Mouse (Mus musculus): ENCODE data around the gene Map3k20. TPM values are rescaled to one million over a fixed set of nuclear protein-coding genes. Genes with fewer than 3 reads are reported as not detected.

Gene Map3k20
- 9.7 and 10.9 TPM in 2 replicates for polyA plus RNA-seq (2016; fragmentation: Nextera tagmentation; extraction: Ambion mirVana)

DNA sequence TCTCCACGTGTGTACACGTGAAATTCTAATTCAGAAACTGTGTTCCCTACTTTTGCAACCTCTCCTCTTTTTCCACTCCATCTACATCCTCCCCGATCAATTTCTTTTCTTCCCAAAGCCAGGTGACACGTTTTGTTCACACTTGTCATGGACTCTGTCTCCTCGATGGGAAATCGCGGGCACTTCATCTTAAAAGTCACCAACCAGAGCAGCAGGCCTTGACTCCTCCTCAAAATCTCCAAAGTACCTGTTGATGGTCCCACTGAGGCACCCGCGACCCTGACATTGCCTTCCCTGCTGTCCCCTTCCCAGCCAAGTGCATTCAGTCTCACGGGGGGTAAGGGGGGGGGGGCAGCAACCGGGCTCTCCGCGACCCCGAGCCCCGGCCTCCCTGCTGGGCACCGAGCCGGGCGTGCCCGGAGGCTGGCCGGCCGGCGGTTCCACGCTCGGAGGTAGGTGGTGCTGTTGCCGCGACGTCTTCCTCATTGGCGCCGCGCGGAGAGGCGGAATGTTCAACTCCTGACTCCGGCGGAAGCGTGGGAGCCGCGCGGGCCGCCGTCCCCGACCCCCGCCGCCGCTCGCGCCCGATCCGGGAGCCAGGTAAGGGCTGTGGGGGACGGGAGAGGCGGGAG is at the start of gene Map3k20:
Gene Map3k20 (plus strand): TSS at position 382 of the 632 bp plus-strand sequence.
- peak; percentile 78; the same call in 1 of the 2 replicates for ATAC-seq (ENCODE audit: insufficient number of reproducible peaks, insufficient read depth, low FRiP score, low TSS enrichment, low read depth)
- Histone ChIP-seq H3K9ac (replicated peaks) (peak within 1 kb of the TSS; percentile 91), H3K27ac (peak within 1 kb of the TSS; percentile 62; the same call in 1 of the 2 replicates), H3K9me3 (no peaks in the 10 kb centered on the region), H3K4me1 (replicated peaks) (0 out of 2 replicates have a peak, but pooled peaks cover 2% of the 10 kb centered on the region), H3K4me2 (peak within 1 kb of the TSS; percentile 89), H3K36me3 (no peaks in the 10 kb centered on the region), H3K4me3 (replicated peaks) (peak within 1 kb of the TSS; percentile 92), H3K27me3 (peaks cover 5% of the 10 kb centered on the region; the same call in 1 of the 2 replicates)
- 2% methylated on average over 42 of the region's 50 CpGs for WGBS

DNA sequence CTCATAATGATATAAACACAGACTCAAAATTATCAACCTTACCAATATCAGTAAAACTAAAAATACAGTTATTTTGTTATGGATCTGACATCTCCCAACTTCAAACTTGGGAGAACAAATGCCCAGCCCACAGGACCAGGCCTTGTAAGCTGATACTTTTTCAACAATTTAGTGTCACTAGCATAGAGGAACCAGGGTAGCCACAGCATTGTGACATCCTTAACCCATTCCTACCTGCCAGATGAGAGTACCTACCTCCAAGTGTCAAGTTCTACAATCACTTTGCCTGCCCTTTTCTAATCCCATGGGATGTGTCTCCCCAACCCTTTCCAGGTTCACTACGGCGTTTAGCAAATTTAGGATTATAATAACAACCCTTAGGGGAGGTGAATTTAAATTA is 47.0 kb upstream of the Map3k20 start:
- 63% methylated on average over 2 of the region's 2 CpGs for WGBS

DNA sequence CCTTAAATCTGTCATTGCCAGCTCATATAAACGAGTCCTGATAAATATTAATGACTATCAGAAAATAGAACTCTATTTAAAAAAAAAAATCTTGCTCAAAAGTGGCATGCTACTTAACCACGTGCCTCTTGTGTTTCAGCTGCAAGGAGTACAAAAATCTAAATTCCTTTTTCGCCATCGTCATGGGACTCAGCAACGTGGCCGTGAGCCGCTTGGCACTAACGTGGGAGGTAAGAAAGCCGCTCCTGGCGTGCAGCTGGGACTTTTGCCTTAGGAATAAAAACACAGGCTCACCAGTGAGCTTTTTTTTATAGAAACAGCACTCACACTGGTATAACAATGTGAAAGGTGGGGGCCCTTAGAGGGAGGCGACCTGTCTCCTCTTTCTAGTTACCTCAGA is 46.5 kb upstream of the Map3k20 start:
- H3K4me1 ChIP-seq (replicated peaks), result peaks cover 50% of the 10 kb centered on the region
- peak overlapping the region; percentile 74 for H3K27ac ChIP-seq
- ATAC-seq (ENCODE audit: insufficient number of reproducible peaks, insufficient read depth, low FRiP score, low TSS enrichment, low read depth), result no peak
- no peak overlapping the region for H3K4me3 ChIP-seq (replicated peaks)
- H3K27me3 ChIP-seq, result no peaks in the 10 kb centered on the region
- peak overlapping the region; percentile 20; the same call in 1 of the 2 replicates for H3K4me2 ChIP-seq
- no peak overlapping the region for H3K9ac ChIP-seq (replicated peaks)
- no peaks in the 10 kb centered on the region for H3K36me3 ChIP-seq
- H3K9me3 ChIP-seq, result no peaks in the 10 kb centered on the region
- 47% methylated on average over 11 of the region's 11 CpGs for WGBS

More for the DNA sequence above, 47.0 kb upstream of the Map3k20 start:
- no peak overlapping the region for H3K4me2 ChIP-seq
- no peak overlapping the region for H3K9ac ChIP-seq (replicated peaks)
- no peaks in the 10 kb centered on the region for H3K36me3 ChIP-seq
- H3K4me3 ChIP-seq (replicated peaks), result no peak overlapping the region
- peak overlapping the region; percentile 74; the same call in 1 of the 2 replicates for H3K27ac ChIP-seq
- no peaks in the 10 kb centered on the region for H3K27me3 ChIP-seq
- H3K4me1 ChIP-seq (replicated peaks), result peaks cover 50% of the 10 kb centered on the region
- no peak for ATAC-seq (ENCODE audit: insufficient number of reproducible peaks, insufficient read depth, low FRiP score, low TSS enrichment, low read depth)
- H3K9me3 ChIP-seq, result no peaks in the 10 kb centered on the region

DNA sequence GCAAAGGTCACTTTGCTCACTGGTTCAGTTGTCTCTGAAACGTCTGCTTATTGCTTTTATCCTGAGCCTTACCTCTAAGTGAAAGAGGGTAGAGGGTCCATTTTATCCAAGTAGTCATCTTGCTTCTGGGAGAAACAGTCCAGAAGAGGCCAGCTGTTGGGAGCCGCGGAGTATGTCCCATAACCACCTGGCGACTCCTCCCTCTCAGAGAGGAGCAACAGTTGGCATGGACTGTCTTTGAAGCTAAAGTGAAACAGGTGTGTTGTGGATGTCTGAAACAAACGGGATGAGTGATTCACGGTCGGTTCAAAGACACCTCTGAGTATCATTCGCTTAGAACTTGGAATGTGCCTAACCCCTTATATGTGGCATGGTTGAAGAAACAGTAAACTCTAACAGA is 46.0 kb upstream of the Map3k20 start:
- Histone ChIP-seq H3K4me1 (replicated peaks) (peaks cover 48% of the 10 kb centered on the region), H3K9me3 (no peaks in the 10 kb centered on the region), H3K4me3 (replicated peaks) (no peak overlapping the region), H3K4me2 (peak overlapping the region; percentile 20; the same call in 1 of the 2 replicates), H3K27me3 (no peaks in the 10 kb centered on the region), H3K36me3 (no peaks in the 10 kb centered on the region), H3K27ac (peak overlapping the region; percentile 74), H3K9ac (replicated peaks) (no peak overlapping the region; the same call in 1 of the 2 replicates)
- 70% methylated on average over 8 of the region's 8 CpGs for WGBS
- no peak for ATAC-seq (ENCODE audit: insufficient number of reproducible peaks, insufficient read depth, low FRiP score, low TSS enrichment, low read depth)

DNA sequence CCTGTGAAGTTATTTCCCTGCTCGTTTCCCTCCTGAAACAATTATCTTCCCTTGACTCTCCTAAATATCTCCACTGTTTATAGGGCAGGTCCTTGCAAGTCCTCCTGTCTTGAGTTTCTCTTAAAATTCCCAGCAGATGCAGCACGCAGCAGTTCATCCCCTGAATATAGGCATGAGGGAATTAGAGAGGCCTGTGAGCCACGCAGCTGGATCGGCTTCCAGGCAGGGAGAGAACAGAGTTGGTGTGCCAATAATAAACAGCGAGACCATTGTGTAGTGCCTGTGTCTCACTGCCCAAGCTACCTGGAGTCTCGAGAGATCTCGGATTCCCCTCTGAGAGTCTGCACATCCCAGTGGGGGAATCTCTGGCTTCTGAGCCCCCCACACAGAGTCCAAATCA is 45.4 kb upstream of the Map3k20 start:
- H3K4me1 ChIP-seq (replicated peaks), result peaks cover 48% of the 10 kb centered on the region
- H3K27me3 ChIP-seq, result no peaks in the 10 kb centered on the region
- H3K9me3 ChIP-seq, result no peaks in the 10 kb centered on the region
- H3K4me2 ChIP-seq, result no peak overlapping the region
- ATAC-seq (ENCODE audit: insufficient number of reproducible peaks, insufficient read depth, low FRiP score, low TSS enrichment, low read depth), result peak; percentile 45; the same call in 1 of the 2 replicates
- no peaks in the 10 kb centered on the region for H3K36me3 ChIP-seq
- peak overlapping the region; percentile 74 for H3K27ac ChIP-seq
- WGBS, result 41% methylated on average over 7 of the region's 7 CpGs
- no peak overlapping the region for H3K9ac ChIP-seq (replicated peaks)
- H3K4me3 ChIP-seq (replicated peaks), result no peak overlapping the region

DNA sequence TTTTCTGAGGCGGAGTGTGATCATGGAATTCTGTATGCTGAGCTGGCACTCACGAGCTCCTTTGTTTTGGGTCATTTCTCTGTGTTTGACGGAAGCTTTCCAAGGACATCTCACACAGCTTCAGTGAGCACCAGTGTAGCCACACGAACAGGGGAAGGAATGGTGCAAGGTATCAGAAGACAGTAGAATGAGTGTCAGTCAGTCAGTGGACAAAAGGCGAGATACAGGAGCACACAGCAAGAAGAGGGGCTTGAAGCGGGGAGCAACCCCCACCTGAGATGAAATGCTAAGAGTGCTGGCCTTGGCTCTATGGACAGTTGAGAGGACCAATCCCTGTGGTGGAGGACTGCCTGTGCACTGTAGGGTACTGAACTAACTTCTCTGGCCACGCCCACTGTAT is 44.7 kb upstream of the Map3k20 start:
- H3K27ac ChIP-seq, result peak overlapping the region; percentile 74
- no peak overlapping the region for H3K4me2 ChIP-seq
- no peaks in the 10 kb centered on the region for H3K27me3 ChIP-seq
- no peaks in the 10 kb centered on the region for H3K9me3 ChIP-seq
- no peak for ATAC-seq (ENCODE audit: insufficient number of reproducible peaks, insufficient read depth, low FRiP score, low TSS enrichment, low read depth)
- no peak overlapping the region for H3K9ac ChIP-seq (replicated peaks)
- H3K4me3 ChIP-seq (replicated peaks), result no peak overlapping the region
- WGBS, result 89% methylated on average over 7 of the region's 7 CpGs
- no peaks in the 10 kb centered on the region for H3K36me3 ChIP-seq
- peaks cover 42% of the 10 kb centered on the region for H3K4me1 ChIP-seq (replicated peaks)

DNA sequence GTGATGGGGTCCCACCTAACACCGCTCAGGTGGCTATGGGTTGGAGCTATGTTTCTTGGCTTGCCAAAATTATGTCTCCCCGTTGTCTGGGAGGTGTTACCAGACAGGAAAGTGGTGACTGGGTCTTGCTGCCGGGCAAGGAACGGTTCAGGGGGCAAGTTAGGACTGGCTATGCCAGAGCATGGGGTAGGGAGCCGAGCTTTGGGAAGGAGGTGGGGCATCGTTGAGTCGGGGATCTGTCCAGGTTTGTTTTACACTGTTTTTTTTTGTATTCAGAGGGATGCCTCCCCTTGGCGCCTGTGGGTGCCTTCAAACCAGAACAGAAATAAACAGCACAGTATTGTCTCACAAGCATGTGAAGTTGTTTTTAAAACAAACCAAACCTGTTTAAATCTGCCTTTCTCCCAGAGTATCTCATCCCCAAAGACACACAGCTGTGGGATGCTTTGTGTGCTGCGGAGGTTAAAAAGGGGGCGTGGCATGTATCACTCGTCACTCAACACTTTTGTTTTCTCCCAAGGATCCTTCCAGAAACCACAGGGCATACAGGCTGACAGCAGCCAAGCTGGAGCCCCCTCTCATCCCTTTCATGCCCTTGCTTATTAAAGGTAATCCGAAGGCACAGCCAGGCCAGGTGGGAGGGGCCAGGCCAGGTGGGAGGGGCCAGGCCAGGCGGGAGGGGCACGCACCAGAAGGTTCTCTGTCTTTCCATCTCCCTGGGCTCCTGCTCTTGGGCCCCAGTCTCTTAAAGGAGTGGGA is 43.5 kb upstream of the Map3k20 start:
- Histone ChIP-seq H3K27ac (0 out of 2 replicates have a peak overlapping the region, but pooled peaks have one; percentile 17), H3K27me3 (no peaks in the 10 kb centered on the region), H3K9ac (replicated peaks) (no peak overlapping the region), H3K4me2 (0 out of 2 replicates have a peak overlapping the region, but pooled peaks have one; percentile 2), H3K4me3 (replicated peaks) (0 out of 2 replicates have a peak overlapping the region, but pooled peaks have one; percentile 13), H3K36me3 (no peaks in the 10 kb centered on the region), H3K9me3 (no peaks in the 10 kb centered on the region), H3K4me1 (replicated peaks) (peaks cover 39% of the 10 kb centered on the region)
- WGBS, result 56% methylated on average over 14 of the region's 14 CpGs
- ATAC-seq (ENCODE audit: insufficient number of reproducible peaks, insufficient read depth, low FRiP score, low TSS enrichment, low read depth), result no peak

DNA sequence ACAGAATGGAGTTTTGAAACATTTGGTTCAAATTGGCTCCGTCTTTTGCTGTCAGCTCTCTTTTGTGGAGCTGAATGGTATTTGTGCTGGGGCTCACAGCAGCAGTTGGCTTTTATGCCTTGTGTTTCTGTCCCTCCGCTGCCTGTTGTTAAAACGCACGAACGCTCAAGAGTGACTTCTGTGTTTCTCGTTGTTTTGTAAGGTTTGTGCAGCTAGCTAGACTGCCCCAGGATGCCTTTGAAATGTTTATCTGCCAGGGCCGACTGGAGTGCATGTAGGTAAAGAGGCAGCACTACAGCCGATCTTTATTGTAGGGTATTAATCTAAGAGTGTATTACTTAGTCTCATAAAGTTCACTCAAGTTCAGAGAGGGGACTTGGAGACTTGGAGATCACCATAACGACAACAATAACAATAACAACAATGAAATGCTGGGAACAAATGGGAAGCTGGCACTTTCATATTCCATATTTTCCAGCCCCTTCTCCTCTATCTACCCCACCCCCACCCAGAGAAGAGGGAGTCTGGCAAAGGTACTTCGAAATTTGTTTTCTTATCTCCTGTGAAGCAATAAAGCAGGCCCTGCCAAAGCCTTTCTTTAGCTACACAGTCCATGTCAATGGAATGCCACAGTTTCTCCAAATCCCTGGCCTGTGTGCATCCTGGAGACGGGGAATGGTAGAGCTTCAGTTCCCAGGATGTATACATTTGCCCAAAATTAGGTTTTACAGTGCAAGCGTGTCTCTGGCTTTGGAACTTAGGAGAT is 42.3 kb upstream of the Map3k20 start:
- Histone ChIP-seq H3K4me1 (replicated peaks) (peaks cover 39% of the 10 kb centered on the region), H3K36me3 (no peaks in the 10 kb centered on the region), H3K9ac (replicated peaks) (no peak overlapping the region), H3K9me3 (no peaks in the 10 kb centered on the region), H3K4me2 (no peak overlapping the region), H3K4me3 (replicated peaks) (no peak overlapping the region), H3K27me3 (no peaks in the 10 kb centered on the region), H3K27ac (0 out of 2 replicates have a peak overlapping the region, but pooled peaks have one; percentile 20)
- WGBS, result 47% methylated on average over 12 of the region's 12 CpGs
- no peak for ATAC-seq (ENCODE audit: insufficient number of reproducible peaks, insufficient read depth, low FRiP score, low TSS enrichment, low read depth)

DNA sequence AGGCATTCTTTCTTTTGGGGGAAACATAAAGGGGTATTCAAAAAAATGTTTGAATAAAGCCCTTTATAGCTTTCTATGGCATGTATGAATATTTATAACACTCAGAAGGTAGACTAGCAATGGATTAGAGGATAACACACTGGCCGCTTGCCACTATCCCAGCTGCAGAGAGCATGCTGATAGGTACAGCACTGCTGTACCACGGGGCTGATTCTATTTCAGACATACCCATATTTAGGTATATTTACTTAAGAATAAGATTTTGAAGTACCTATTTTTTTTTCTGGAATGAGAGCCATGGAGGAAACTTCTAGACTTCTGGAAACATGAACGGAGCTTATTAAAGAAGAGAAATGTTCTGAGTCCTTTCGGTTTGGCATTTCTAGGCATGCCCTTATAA is 39.8 kb upstream of the Map3k20 start:
- H3K9ac ChIP-seq (replicated peaks), result no peak overlapping the region
- no peak overlapping the region for H3K27ac ChIP-seq
- H3K4me2 ChIP-seq, result no peak overlapping the region
- H3K4me1 ChIP-seq (replicated peaks), result peaks cover 21% of the 10 kb centered on the region
- H3K27me3 ChIP-seq, result no peaks in the 10 kb centered on the region
- WGBS, result 86% methylated on average over 4 of the region's 4 CpGs
- no peak overlapping the region for H3K4me3 ChIP-seq (replicated peaks)
- H3K9me3 ChIP-seq, result no peaks in the 10 kb centered on the region
- no peaks in the 10 kb centered on the region for H3K36me3 ChIP-seq
- ATAC-seq (ENCODE audit: insufficient number of reproducible peaks, insufficient read depth, low FRiP score, low TSS enrichment, low read depth), result no peak

DNA sequence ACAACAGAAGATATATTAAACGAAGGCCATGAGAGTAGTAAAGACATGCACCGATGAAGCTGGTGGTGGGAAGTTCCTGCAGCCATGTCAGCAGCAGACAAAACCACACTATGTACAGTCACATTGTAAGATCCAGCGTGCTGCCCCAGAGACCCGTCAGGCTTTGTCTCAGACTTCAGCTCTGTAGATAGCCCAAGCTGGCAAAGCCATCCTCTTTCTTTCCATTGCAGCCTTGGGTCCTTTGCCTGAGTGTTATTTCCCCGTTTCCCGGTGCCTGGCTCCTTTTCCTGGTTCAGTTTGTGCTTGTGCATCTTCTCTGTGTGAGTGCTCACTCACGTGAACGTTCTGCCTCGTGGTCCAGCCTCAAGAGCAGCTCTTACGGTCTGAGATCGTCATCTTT is 39.1 kb upstream of the Map3k20 start:
- no peaks in the 10 kb centered on the region for H3K27me3 ChIP-seq
- H3K36me3 ChIP-seq, result no peaks in the 10 kb centered on the region
- no peak overlapping the region for H3K27ac ChIP-seq
- no peak overlapping the region for H3K9ac ChIP-seq (replicated peaks)
- no peaks in the 10 kb centered on the region for H3K9me3 ChIP-seq
- H3K4me1 ChIP-seq (replicated peaks), result peaks cover 15% of the 10 kb centered on the region
- WGBS, result 89% methylated on average over 11 of the region's 11 CpGs
- H3K4me3 ChIP-seq (replicated peaks), result no peak overlapping the region
- ATAC-seq (ENCODE audit: insufficient number of reproducible peaks, insufficient read depth, low FRiP score, low TSS enrichment, low read depth), result no peak
- no peak overlapping the region for H3K4me2 ChIP-seq

DNA sequence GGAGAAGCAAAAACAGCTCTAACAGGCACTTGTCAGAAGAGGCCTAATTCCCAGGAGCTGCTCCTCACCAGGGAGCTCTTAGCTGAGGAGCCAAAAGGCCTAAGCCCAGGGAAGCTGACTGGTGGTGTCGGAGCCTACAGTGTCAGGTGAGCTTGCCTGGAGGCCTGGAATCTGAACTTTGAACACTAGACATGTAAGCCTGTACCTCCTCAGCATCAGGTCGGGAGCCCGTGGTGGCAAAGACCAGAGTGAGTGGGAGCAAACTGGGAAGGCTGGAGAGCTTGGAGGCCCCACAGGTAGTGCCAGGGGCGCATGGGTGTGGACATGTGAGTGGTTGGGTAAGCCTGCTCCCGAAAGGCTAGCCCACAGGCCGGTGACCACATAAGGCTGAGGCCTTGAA is 37.6 kb upstream of the Map3k20 start:
- no peak for ATAC-seq (ENCODE audit: insufficient number of reproducible peaks, insufficient read depth, low FRiP score, low TSS enrichment, low read depth)
- 84% methylated on average over 6 of the region's 6 CpGs for WGBS

More for the DNA sequence above, 37.6 kb upstream of the Map3k20 start:
- Histone ChIP-seq H3K4me1 (replicated peaks) (peaks cover 5% of the 10 kb centered on the region), H3K36me3 (no peaks in the 10 kb centered on the region), H3K27me3 (no peaks in the 10 kb centered on the region), H3K27ac (no peak overlapping the region), H3K4me3 (replicated peaks) (no peak overlapping the region), H3K9ac (replicated peaks) (no peak overlapping the region), H3K4me2 (no peak overlapping the region), H3K9me3 (no peaks in the 10 kb centered on the region)

Measured in limb, embryonic 12.5 days (tissue).